Mouse (Mus musculus): ENCODE results near the gene Slc47a1.

- no peak for TF ChIP-seq CTCF (IDR thresholded peaks at IDR 0.05; ENCODE audit: low read depth, low read length)
- TF ChIP-seq TAL1 (conservative IDR thresholded peaks at IDR 0.05; ENCODE audit: low read depth, low read length), result no peak
Observed at GRCm38 (mm10) chr11:61388936-61389335, 10.8 kb upstream of the Slc47a1 start.
